Mouse (Mus musculus) v-Abl transformed pro-B cells (cell line): Measurements from ENCODE around the gene Cabp4.

Source experiments
- in situ Hi-C, 2 experiments: fragments of 400-800 bp; cut with MboI; formaldehyde crosslinking; loops; one replicate each; pipeline ENCODE4 v1.15.1; 2025; ENCODE audit not compliant: unreplicated experiment in 2 of 2

Gene Cabp4

DNA sequence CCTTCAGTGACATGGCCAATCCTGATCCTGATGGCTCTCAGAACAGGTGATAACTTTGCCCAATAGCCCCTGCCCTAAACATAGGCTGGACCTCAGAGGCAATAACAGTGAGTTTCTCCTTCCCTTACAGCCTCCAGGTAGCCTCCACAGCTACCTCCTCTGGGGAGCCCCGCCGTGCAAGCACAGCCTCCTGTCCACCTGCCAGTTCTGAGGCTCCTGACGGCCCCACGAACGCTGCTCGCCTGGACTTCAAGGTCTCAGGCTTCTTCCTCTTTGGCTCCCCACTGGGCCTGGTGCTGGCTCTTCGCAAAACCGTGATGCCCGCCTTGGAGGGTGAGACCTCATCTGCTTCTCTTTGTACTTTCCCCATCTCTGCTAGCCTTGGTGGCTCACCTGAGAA, 35.3 kb downstream of the Cabp4 start:
- in situ Hi-C loops: no loop called here

DNA sequence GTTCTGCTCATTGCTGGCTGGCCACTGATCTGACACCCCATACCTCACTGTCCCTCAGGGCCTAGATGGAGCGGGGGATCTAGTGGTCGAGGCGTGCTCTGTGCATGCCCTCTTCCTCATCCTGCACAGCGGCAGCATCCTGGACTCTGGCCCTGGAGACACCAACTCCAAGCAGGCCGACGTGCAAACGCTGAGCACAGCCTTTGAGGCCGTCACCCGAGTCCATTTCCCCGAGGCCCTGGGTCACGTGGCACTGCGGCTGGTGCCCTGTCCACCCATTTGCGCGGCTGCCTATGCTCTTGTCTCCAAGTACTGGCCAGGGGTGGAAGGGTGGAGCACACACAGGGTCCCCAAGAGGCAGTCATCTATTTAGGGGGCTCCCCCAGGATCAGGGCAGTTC, 37.2 kb downstream of the Cabp4 start:
- in situ Hi-C loops: no loop called here

DNA sequence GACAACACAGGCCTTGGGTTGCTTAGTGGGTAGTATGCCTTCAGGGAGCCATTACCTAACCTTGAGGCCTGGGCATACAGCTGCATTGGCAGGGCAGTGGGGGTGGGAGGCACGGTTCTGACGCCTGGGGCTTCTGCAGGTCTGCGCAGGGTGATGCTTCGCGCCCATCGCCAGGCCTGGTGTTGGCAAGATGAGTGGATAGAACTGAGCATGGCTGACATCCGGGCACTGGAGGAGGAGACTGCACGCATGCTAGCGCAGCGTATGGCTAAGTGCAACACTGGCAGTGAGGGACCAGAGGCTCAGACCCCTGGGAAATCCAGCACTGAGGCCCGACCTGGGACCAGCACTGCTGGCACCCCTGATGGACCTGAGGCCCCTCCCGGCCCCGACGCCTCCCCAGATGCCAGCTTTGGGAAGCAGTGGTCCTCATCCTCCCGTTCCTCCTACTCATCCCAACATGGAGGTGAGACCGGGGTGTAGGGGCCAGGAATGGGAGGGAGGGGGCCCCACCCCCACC, 39.1 kb downstream of the Cabp4 start:
- in situ Hi-C loops: no loop called here

DNA sequence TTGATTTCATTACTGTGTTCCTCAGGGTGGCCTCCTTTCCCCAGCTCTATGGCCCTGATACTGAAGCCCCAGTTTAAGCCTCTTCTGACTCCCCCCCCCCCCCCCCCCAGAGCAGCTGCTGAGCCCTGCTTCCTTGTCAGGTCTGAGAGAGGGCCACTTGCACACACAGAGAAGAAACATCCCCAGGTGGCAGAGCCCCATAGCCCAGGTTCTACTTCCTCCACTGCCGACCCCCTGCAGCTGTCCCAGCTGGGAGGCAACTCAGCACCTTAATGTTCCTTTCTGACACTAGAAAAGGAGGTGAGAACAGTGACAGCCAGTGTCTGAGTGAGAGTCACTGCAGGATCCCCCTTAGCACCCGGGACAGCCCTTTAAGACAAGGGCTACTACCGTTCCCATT, 40.0 kb downstream of the Cabp4 start:
- in situ Hi-C loops: no loop called here

DNA sequence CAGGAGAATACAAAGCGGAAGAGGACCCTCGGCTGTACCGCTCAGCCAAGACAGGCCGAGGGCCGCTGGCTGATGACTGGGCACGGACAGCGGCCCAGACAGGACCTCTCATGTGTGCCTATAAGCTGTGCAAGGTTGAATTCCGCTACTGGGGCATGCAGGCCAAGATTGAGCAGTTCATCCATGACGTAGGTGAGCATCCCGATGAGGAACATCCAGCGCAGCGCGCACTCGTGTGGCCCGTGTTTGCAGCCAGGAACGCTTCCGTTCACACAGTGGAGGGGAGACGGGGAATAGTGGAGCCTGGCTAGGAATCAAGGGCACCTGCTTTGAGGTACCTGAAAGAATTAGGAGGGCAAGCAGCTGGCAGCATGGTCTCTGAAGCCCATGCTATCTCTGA, 40.5 kb downstream of the Cabp4 start:
- in situ Hi-C loops: no loop called here

DNA sequence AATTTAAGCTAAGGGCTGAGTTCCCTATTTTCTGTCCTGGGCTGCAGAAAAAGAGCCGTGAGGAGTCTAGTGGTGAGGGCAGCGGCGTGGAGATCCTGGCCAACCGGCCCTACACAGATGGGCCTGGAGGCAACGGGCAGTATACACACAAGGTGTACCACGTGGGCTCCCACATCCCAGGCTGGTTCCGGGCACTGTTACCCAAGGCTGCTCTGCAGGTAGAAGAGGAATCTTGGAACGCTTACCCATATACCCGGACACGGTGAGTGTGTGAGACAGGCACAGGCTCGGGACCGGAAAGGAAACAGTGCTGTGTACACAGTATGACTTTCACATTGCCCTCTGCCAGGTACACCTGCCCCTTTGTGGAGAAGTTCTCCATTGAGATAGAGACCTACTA, 41.2 kb downstream of the Cabp4 start:
- in situ Hi-C loops: no loop called here

DNA sequence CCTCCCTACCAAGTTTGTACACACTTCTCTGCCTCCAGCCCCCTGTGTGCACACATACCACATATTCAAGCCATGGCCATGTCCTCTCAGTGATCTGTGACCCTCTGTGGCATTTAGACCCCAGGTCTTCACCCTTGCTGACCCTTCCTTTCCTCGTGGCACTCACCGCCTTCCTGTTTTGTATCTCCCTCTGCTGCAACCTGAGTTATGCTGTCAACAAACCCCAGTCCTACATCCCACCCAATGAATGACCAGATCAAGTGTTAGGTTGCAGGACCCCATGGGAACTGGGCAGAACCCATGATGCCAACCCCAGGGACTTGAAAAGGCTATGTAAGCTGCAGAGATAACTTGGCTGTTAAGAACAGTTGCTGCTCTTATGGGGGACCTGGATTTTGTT, 41.8 kb downstream of the Cabp4 start:
- in situ Hi-C loops: no loop called here

DNA sequence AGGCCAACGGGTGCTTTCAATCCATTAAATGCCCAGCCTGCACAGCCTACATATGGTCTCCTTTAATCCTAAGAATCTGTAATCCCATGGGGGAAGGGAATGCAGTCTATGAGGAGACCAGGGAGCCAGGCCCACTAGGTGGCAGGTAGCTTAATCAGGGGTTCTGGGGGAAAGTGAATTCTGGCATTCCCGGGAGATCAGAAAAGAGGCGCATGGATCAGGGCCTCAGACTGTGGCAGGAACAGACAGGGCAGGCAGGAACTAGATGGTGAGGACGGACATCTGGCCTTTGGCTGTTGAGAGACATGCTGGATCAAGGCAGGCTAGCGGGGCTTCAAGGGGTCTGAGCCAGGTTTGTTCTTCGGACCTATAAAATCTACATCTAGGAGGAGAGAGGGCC, 42.4 kb downstream of the Cabp4 start:
- in situ Hi-C loops: no loop called here

DNA sequence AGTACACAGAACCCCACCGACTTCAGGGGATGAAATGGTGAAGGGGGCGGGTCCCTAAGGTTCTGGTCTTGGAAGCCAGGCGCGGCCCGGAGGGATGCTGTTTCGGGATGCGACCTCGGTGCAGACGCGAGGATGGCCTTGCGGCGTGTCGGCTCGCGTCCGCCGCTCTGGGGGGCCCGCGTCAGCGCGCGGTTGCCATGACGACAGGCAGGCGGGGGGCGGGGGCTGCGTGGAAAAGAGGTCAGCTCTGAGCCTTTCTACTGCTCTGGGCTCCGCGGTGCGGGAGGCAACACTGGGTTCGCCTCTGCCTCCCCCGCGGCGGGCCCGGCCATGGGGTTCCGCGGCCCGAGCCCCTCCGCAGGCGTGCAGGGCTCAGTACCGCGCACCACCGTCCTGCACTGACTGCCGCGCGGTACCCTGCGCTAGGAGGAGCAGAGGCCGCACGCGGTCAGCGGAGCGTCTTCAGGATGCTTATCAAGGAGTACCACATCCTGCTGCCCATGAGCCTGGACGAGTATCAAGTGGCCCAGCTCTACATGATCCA, 43.0 kb downstream of the Cabp4 start:
- in situ Hi-C loops: no loop called here

DNA sequence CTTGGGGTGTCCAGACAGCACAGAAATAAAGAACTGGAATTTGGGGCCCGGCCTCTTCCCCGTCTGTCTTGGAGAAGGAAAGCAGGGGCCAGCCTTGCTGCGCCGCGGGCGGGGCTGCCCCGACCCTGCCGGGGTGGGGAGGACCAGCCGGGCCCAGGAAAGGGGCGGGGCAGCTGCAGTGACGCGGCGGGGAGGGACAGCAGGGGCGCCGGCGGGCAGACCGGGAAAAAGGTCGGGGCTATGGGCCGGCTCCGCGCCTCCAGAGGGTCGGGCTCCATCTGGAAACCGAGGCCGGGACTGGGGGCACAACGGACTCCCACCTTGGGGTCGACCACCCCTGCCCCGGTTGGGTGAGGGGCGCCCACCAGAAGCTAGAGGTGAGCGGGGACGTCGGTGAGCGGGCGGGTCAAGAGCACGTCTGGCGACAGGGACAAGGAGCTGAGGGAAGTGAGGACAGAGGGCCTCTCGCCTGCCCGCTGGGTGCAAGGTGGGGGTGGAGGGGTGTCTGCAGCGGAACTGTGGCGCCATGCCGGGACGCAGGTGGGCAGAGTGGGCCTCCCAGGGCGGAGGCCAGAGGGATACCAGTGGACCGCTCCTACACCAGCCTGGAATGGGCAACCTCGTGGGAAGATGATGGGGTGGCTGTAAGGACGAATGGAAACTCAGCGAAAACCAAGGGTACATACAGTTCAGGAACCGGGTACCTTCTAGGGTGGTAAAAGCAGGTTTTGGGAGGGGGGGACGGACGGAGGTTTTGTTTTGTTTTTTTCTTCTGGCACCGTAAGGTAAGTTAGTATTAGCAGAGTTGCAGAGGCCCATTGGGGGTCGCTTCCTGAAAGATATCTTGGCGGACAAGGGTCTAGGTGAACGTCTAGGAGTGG, 43.8 kb downstream of the Cabp4 start, which contains the start of gene Pitpnm1:
TSS of gene Pitpnm1 (plus strand) at position 162 of the 881 bp plus-strand sequence.
- in situ Hi-C loops: loop anchor here (5.0 to 25.0 kb wide), 3 partner anchors 43 to 337 kb away; partner anchors contain the start of genes Gstp3 (in 1 of the 2) and Rhod (in 1 of the 2)

DNA sequence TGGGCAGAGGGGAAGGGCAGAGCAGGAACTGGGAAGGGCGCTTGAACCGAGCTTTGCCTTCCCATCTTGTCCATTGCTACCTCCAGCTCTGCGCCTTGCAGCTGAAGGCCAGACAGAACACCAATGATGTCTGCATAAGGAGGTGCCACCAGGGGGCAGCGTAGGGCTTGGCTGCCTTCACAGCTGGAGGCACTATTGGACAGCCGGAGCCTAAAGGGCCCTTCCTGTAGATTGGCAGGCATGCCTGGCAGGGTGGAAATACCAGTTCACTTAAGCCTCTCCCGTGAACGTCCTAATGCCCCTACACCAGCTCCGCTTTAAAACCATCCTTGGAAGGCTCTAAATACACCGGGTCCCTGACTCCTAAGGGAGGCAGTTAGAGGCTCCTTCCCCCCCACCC, 44.8 kb downstream of the Cabp4 start:
- in situ Hi-C loops: loop anchor here (5.0 to 25.0 kb wide), 3 partner anchors 42 to 338 kb away; partner anchors contain the start of genes Gstp3 (in 1 of the 2) and Rhod (in 1 of the 2)

DNA sequence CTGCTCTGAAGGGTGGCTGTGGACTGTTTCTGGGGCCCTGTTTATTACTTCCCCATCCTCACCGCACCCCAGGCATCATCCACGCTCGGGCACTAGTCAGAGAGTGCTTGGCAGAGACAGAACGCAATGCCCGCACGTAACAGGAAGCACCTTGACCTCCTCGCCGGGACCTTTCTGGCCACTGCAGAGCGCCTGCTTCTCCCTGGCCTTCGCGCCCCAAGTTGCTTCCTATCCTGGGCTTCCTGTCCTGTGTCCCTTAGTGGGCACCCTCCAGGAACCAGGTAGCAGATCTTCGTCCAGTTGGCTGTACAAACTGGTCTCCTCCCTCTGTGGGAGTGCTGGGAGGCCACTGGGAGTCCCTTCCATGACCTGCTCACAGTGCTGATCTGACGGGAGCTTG, 45.4 kb downstream of the Cabp4 start:
- in situ Hi-C loops: loop anchor here (5.0 to 25.0 kb wide), 3 partner anchors 41 to 339 kb away; partner anchors contain the start of genes Gstp3 (in 1 of the 2) and Rhod (in 1 of the 2)

DNA sequence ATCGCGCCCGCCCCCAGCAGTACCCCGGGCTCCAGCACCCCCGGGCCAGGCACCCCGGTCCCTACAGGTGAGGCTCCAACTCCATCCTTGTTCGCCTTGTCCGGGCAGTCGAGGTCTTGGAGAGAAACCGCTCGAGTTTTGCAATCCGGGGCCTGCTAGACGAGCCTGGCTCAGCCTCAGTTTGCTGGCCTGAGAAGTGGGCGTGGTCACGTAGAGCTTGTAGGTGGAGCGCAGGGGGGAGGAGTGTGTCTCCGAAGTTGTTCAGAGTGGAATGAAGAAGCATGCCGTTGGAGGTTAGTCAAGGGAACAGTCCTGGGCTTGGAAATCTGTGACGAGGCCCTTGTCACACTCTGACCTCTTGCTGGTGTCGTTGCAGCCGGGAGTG, 46.4 kb downstream of the Cabp4 start:
- in situ Hi-C loops: loop anchor here (5.0 to 25.0 kb wide), 3 partner anchors 40 to 340 kb away; partner anchors contain the start of genes Gstp3 (in 1 of the 2) and Rhod (in 1 of the 2)

DNA sequence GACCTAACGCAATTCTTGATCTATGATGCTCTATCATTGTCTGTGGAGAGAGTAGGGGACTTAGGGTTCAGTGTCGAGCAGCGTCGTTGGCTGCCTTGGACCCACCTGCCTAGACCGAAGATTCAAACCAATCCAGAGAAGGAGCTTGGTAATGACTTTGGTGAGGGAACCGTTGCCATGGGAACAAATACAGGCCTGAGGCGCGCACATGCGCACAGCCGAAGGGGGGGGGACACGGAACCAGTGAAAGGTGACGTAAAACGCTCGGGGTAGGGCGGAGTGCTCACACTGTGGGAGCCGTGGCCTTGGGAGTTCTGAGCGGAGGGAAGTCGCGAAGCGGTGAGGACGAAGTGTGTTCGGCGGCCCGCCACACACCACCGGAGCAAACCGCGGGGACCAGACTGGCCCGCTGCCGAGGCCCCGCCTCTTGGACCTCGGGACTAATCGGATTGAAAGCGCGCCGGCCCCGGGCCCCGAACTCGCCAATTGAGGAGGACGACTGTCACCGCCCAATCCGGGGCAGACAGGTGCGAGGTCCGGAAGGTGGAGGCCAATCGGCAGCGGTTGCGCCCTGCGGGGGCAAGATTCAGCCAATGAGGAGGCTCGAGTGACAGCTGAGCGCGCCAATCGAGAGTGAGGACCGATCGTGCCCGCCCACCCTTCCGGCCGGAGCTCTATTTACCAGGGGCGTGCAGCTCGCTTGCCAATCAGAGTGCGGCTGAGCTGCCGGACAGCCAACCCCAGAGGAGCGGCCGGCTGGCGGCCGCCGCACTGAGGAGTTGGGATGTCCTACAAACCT, 47.0 kb downstream of the Cabp4 start, which contains the start of gene Cdk2ap2:
TSS of gene Cdk2ap2 (plus strand) at position 541 of the 799 bp plus-strand sequence.
- in situ Hi-C loops: loop anchor here (5.0 to 25.0 kb wide), 3 partner anchors 40 to 340 kb away; partner anchors contain the start of genes Gstp3 (in 1 of the 2) and Rhod (in 1 of the 2)

DNA sequence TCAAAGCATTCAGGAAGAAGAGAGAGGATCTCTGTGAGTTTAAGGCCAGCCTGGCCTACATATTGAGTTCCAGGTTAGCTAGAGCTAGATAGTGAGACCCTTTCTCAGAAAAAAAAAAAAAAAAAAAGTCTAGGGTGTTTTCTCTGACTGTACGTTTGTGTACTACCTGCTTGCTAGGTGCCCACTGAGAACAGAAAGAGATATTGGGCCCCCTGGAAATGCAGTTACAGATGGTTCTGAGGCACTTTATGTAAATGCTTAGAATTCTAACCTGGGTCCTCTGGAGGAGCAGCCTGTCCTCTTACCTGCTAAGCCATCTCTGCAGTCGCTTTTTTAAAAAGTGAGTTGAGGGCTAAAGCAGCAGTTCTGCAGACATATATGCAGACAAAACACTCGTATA, 48.0 kb downstream of the Cabp4 start:
- in situ Hi-C loops: loop anchor here (5.0 to 25.0 kb wide), 3 partner anchors 39 to 341 kb away; partner anchors contain the start of genes Gstp3 (in 1 of the 2) and Rhod (in 1 of the 2)

DNA sequence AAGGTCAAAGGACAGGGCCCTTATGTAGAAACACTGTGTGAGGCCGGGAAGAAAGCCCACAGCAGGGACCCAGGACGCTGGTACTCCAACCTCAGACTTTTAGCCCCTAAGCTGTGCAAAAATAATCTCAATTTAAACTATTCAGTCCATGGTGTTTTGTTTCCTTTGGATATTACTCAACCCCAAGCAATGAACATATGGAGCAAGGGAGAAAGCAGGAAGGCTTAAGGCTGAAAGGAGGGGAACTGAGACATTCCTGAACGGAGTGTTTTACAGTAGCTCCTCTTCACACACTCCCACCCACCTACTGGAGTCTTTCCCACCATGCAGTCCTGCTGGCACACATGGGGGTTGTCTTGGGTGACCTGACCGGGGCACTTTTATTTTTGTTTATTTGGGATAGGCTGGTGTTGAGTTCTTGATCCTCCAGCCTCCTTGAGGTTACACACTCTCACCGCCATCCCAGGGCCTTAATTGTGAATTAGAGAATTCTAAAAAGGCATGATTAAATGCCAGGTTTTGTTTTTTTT, 49.0 kb downstream of the Cabp4 start:
- in situ Hi-C loops: loop anchor here (5.0 to 25.0 kb wide), 4 partner anchors 38 to 342 kb away; partner anchors contain the start of genes Gstp3 (in 1 of the 2) and Rhod (in 1 of the 2)

DNA sequence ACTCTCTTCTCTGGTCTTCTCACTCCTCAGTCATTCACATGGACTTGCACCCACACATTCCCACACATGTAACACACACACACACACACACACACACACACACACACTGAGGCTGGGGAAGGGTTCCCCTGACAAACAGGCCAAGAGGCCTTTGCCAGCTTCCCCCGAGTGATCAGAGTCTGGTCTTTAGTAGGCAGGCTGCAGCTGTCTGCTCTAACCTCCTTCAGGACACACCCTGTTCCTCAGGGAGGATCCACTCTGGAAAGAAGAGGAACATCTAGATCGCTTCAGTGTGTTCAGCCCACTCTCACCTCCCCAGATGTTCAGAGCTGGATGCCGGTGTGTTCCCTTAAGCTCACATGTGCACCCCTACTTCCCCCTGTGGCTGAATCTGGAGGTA, 49.5 kb downstream of the Cabp4 start:
- in situ Hi-C loops: loop anchor here (5.0 to 25.0 kb wide), 3 partner anchors 42 to 343 kb away; partner anchors contain the start of gene Rhod (in 1 of the 2)

DNA sequence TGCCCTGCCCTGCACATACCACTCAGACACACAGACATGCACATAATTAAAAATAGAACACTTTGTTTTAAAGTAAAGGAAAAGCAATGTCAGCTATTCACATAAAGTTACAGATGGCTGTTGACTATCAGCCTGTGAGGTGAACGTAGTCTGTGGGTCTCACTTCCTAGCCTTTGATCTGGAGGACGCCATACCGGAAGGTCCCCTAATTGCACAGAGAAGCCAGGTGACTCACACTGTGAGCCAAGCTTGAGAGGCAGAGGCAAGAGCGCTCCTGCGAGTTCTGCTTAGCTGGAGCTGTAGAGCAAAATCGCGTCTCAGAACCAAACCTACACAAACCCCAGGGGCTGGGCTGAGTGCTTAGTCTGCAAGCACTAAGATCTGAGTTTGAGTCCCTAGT, 50.1 kb downstream of the Cabp4 start:
- in situ Hi-C loops: loop anchor here (5.0 to 25.0 kb wide), 3 partner anchors 41 to 344 kb away; partner anchors contain the start of gene Rhod (in 1 of the 2)

DNA sequence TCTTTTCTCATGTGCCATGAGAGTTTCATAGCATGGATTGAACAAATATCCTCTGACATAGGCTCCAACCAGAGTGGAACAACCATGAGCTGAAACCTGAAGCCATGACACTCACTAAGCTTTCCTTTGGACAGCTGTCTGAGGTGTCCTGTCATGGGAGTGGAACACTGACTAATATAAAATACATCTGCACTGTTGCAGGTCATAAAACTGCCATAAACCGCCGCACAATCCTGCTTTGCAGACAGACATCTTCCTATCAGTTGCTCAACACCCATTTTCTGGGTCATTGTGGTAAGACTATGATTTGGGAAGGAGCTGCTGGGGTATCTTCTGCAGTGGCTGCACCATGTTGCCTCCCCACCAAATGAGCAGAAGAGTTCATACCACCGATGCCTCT, 51.1 kb downstream of the Cabp4 start:
- in situ Hi-C loops: loop anchor here (5.0 to 25.0 kb wide), 3 partner anchors 40 to 345 kb away; partner anchors contain the start of gene Rhod (in 1 of the 2)
